9 mouse cellular contexts compared by ENCODE assay signal in the genomic region with DNA sequence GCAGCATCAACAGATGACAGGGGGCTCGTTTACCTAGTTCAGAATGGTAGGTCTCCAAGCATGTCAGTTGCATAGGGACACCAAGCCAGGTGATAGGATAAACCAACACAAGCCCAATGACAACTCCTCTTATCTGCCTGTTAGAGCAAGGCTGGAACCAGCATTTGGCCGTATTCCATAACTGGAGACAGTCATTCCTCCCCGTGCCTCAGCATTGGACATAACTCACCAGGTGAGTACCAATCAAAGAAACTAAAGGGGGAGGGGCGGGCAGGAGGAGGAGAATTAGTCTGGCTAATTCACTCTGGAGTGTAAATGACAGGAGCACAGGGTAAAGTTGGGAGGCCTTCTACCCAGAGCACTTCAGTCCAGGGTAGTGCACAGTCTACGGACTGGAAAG. TPM values are rescaled to one million over a fixed set of nuclear protein-coding genes. Genes with fewer than 3 reads are reported as not detected.
A peak's percentile ranks its signal among the peaks of the same experiment; 100 is the strongest.
DNase-seq lines count a peak whose midpoint lies in the region; ATAC-seq and TF ChIP-seq lines count a peak whose summit lies in the region.
"Had no signal": no experiment of that assay in that cellular context is flagged by ENCODE, and none has a peak within 500 bp of the region (broad histone marks: within the 10 kb centered on the region; RNA-seq: fewer than 3 reads in every experiment).

No protein-coding gene starts in this region.

- no peak for ATAC-seq in forebrain, embryonic 12.5 days (ENCODE audit: low FRiP score)
- ATAC-seq in forebrain, embryonic 11.5 days (replicated peaks; ENCODE audit: low FRiP score): no peak
- no peak for ATAC-seq in kidney, postnatal 0 days (replicated peaks; ENCODE audit: low FRiP score, low read depth)
- no peak for ATAC-seq in embryonic facial prominence, embryonic 12.5 days (ENCODE audit: insufficient number of reproducible peaks, insufficient read depth, low FRiP score, low TSS enrichment)

- no peak overlapping the region for H3K9ac ChIP-seq in forebrain, embryonic 12.5 days
- no peak overlapping the region for H3K9ac ChIP-seq in forebrain, embryonic 11.5 days (ENCODE audit: low read length)
- no peak overlapping the region for H3K9ac ChIP-seq in kidney, postnatal 0 days (ENCODE audit: low read depth, low read length)
- no peak overlapping the region for H3K9ac ChIP-seq in embryonic facial prominence, embryonic 12.5 days

- intact Hi-C loops in left cerebral cortex, postnatal 25 days (cut with DNase I): no loop called here

- no peaks in the 10 kb centered on the region for H3K9me3 ChIP-seq in forebrain, embryonic 12.5 days
- no peaks in the 10 kb centered on the region for H3K9me3 ChIP-seq in forebrain, embryonic 11.5 days (ENCODE audit: control insufficient read depth, low read length)
- no peaks in the 10 kb centered on the region for H3K9me3 ChIP-seq in kidney, postnatal 0 days (replicated peaks; ENCODE audit: low read length)
- H3K9me3 ChIP-seq in embryonic facial prominence, embryonic 12.5 days: no peaks in the 10 kb centered on the region
- no peaks in the 10 kb centered on the region for H3K9me3 ChIP-seq in limb, embryonic 10.5 days (replicated peaks)

- H3K4me2 ChIP-seq in forebrain, embryonic 12.5 days: no peak overlapping the region
- H3K4me2 ChIP-seq in forebrain, embryonic 11.5 days (ENCODE audit: low read depth, low read length, severe bottlenecking): no peak overlapping the region
- peak overlapping the region; percentile 28; the same call in 1 of the 2 replicates for H3K4me2 ChIP-seq in kidney, postnatal 0 days (ENCODE audit: low read length)
- peak overlapping the region; percentile 21; the same call in 1 of the 2 replicates for H3K4me2 ChIP-seq in embryonic facial prominence, embryonic 12.5 days (replicated peaks)

- DNase-seq in forebrain, embryonic 11.5 days (ENCODE audit: low spot score): no peak
- DNase-seq in kidney, postnatal 0 days (ENCODE audit: low spot score): no peak
- DNase-seq in kidney, adult 18-20 months: no peak
- no peak for DNase-seq in limb, embryonic 10.5 days (ENCODE audit: low spot score)
- DNase-seq in left cerebral cortex, postnatal 25 days (ENCODE audit: low spot score in 2 of 2): no peak
- DNase-seq in urinary bladder, postnatal 4 days (ENCODE audit: low spot score in 2 of 2): no peak
- DNase-seq: lung, adult 2 months had no signal

- H3K4me3 ChIP-seq in forebrain, embryonic 12.5 days (replicated peaks): no peak overlapping the region
- H3K4me3 ChIP-seq in forebrain, embryonic 11.5 days (ENCODE audit: low read depth, low read length): no peak overlapping the region
- no peak overlapping the region for H3K4me3 ChIP-seq in kidney, postnatal 0 days (replicated peaks; ENCODE audit: low read depth, low read length)
- no peak overlapping the region for H3K4me3 ChIP-seq in embryonic facial prominence, embryonic 12.5 days
- no peak overlapping the region for H3K4me3 ChIP-seq in limb, embryonic 10.5 days

- H3K36me3 ChIP-seq in forebrain, embryonic 12.5 days (replicated peaks): peaks cover 48% of the 10 kb centered on the region
- peaks cover 4% of the 10 kb centered on the region; the same call in 1 of the 2 replicates for H3K36me3 ChIP-seq in forebrain, embryonic 11.5 days (ENCODE audit: control insufficient read depth, insufficient read depth, low read length)
- H3K36me3 ChIP-seq in kidney, postnatal 0 days (ENCODE audit: insufficient read depth, low read length): no peaks in the 10 kb centered on the region
- H3K36me3 ChIP-seq in embryonic facial prominence, embryonic 12.5 days: no peaks in the 10 kb centered on the region
- peaks cover 4% of the 10 kb centered on the region; the same call in 1 of the 2 replicates for H3K36me3 ChIP-seq in limb, embryonic 10.5 days

- WGBS in forebrain, embryonic 12.5 days: 80% methylated on average over 5 of the region's 5 CpGs
- 82% methylated on average over 5 of the region's 5 CpGs for WGBS in forebrain, embryonic 11.5 days
- 58% methylated on average over 5 of the region's 5 CpGs for WGBS in kidney, postnatal 0 days
- 52% methylated on average over 5 of the region's 5 CpGs for WGBS in embryonic facial prominence, embryonic 12.5 days
- 65% methylated on average over 5 of the region's 5 CpGs for WGBS in limb, embryonic 10.5 days

- H3K27ac ChIP-seq in forebrain, embryonic 12.5 days: peak overlapping the region; percentile 99
- no peak overlapping the region for H3K27ac ChIP-seq in forebrain, embryonic 11.5 days (ENCODE audit: low read depth, low read length)
- peak overlapping the region; percentile 82 for H3K27ac ChIP-seq in kidney, postnatal 0 days
- H3K27ac ChIP-seq in embryonic facial prominence, embryonic 12.5 days: peak overlapping the region; percentile 84
- H3K27ac ChIP-seq in limb, embryonic 10.5 days: peak overlapping the region; percentile 83

- no peak for TF ChIP-seq CTCF in kidney, postnatal 0 days (IDR thresholded peaks at IDR 0.05; ENCODE audit: low read depth)

- H3K27me3 ChIP-seq in forebrain, embryonic 12.5 days: no peaks in the 10 kb centered on the region
- no peaks in the 10 kb centered on the region for H3K27me3 ChIP-seq in forebrain, embryonic 11.5 days (ENCODE audit: control insufficient read depth, insufficient read depth, low read length)
- no peaks in the 10 kb centered on the region for H3K27me3 ChIP-seq in kidney, postnatal 0 days (ENCODE audit: insufficient read depth, low read length)
- H3K27me3 ChIP-seq in embryonic facial prominence, embryonic 12.5 days: no peaks in the 10 kb centered on the region
- no peaks in the 10 kb centered on the region for H3K27me3 ChIP-seq in limb, embryonic 10.5 days (ENCODE audit: low read depth, poor library complexity, severe bottlenecking)

- H3K4me1 ChIP-seq in forebrain, embryonic 12.5 days: peaks cover 100% of the 10 kb centered on the region
- H3K4me1 ChIP-seq in forebrain, embryonic 11.5 days (replicated peaks; ENCODE audit: control insufficient read depth, insufficient read depth, low read length): peaks cover 84% of the 10 kb centered on the region
- peaks cover 94% of the 10 kb centered on the region for H3K4me1 ChIP-seq in kidney, postnatal 0 days (replicated peaks; ENCODE audit: insufficient read depth, low read length)
- peaks cover 89% of the 10 kb centered on the region for H3K4me1 ChIP-seq in embryonic facial prominence, embryonic 12.5 days
- H3K4me1 ChIP-seq in limb, embryonic 10.5 days: peaks cover 95% of the 10 kb centered on the region

RNA-seq across cellular contexts. Expression of a gene that starts 21.5 kb away (rescaled TPM):
- polyA plus RNA-seq in forebrain, embryonic 12.5 days (2016; fragmentation: Nextera tagmentation; extraction: Ambion mirVana): 49.5 and 61.8 TPM in 2 replicates
- 68.3 and 70.9 TPM in 2 replicates for polyA plus RNA-seq in forebrain, embryonic 11.5 days (2014; fragmentation: Nextera tagmentation; extraction: Ambion mirVana)
- polyA plus RNA-seq in kidney, postnatal 0 days (2015; fragmentation: Nextera tagmentation; extraction: Ambion mirVana): 12.1 and 12.9 TPM in 2 replicates
- 16.4 and 20.3 TPM in 2 replicates for polyA plus RNA-seq in embryonic facial prominence, embryonic 12.5 days (2016; fragmentation: Nextera tagmentation; extraction: Ambion mirVana)
- 8.5 and 11.8 TPM in 2 replicates for polyA plus RNA-seq in limb, embryonic 10.5 days (2016; fragmentation: Nextera tagmentation; extraction: Ambion mirVana)
- total RNA-seq in left cerebral cortex, postnatal 25 days (2021): 10 to 100 TPM; 17.4 to 28.9 TPM

RNA-seq across cellular contexts. Expression of a gene that starts 50.0 kb away (rescaled TPM):
- 30.0 and 33.9 TPM in 2 replicates for polyA plus RNA-seq in forebrain, embryonic 12.5 days (2016; fragmentation: Nextera tagmentation; extraction: Ambion mirVana)
- polyA plus RNA-seq in forebrain, embryonic 11.5 days (2014; fragmentation: Nextera tagmentation; extraction: Ambion mirVana): 39.3 and 40.9 TPM in 2 replicates
- 16.4 and 16.6 TPM in 2 replicates for polyA plus RNA-seq in kidney, postnatal 0 days (2015; fragmentation: Nextera tagmentation; extraction: Ambion mirVana)
- polyA plus RNA-seq in embryonic facial prominence, embryonic 12.5 days (2016; fragmentation: Nextera tagmentation; extraction: Ambion mirVana): 26.2 and 28.3 TPM in 2 replicates
- polyA plus RNA-seq in limb, embryonic 10.5 days (2016; fragmentation: Nextera tagmentation; extraction: Ambion mirVana): 29.4 and 37.1 TPM in 2 replicates
- total RNA-seq in left cerebral cortex, postnatal 25 days (2021): 10 to 100 TPM; 43.1 to 49.2 TPM

Comparison
In these comparisons a context has a peak if more than half of its experiments do, and no peak if none do; other contexts are left out.
1. H3K4me2 ChIP-seq: peak in kidney, postnatal 0 days (single experiment) and embryonic facial prominence, embryonic 12.5 days (single experiment); none in forebrain, embryonic 12.5 days (single experiment) and forebrain, embryonic 11.5 days (single experiment).